Mouse (Mus musculus) stomach, embryonic 16.5 days (tissue): Measurements from ENCODE around the gene Tor4a. TPM values are rescaled to one million over a fixed set of nuclear protein-coding genes. Genes with fewer than 3 reads are reported as not detected.

Experiments
- ATAC-seq: fragments of 200-750 bp; cut with Nextera tagmentation; 2 replicates; pipeline ENCODE4 v1.8.0; 2017; ENCODE audit warnings: moderate number of reproducible peaks, moderate TSS enrichment; ENCODE audit not compliant: insufficient read depth, low FRiP score
- H3K27ac ChIP-seq: fragments of 300-500 bp; sonication (generic); 2 replicates; pipeline ENCODE4 v1.5.1; 2014; ENCODE audit warnings: low read length
- H3K27me3 ChIP-seq: fragments of 300-500 bp; sonication (generic); 2 replicates; pipeline ENCODE4 v1.6.1; 2014; ENCODE audit warnings: low read length, control low read depth, mixed read lengths; ENCODE audit not compliant: control insufficient read depth, insufficient read depth
- H3K36me3 ChIP-seq: fragments of 300-500 bp; sonication (generic); 2 replicates; pipeline ENCODE4 v1.6.1; 2014; ENCODE audit warnings: low read length; ENCODE audit not compliant: control insufficient read depth, insufficient read depth
- H3K4me1 ChIP-seq: fragments of 300-500 bp; sonication (generic); 2 replicates; pipeline ENCODE4 v1.6.1; 2014; ENCODE audit warnings: low read length, control low read depth, mixed read lengths; ENCODE audit not compliant: control insufficient read depth, insufficient read depth
- H3K4me2 ChIP-seq: fragments of 300-500 bp; sonication (generic); 2 replicates; pipeline ENCODE4 v1.6.1; 2014; ENCODE audit warnings: low read depth, low read length, mixed read lengths
- H3K4me3 ChIP-seq: fragments of 300-500 bp; sonication (generic); replicated peaks from 2 replicates; pipeline ENCODE4 v1.5.1; 2014; ENCODE audit warnings: mild to moderate bottlenecking, low read length
- H3K9ac ChIP-seq: fragments of 300-500 bp; sonication (generic); 2 replicates; pipeline ENCODE4 v1.6.1; 2014; ENCODE audit warnings: low read length
- H3K9me3 ChIP-seq: fragments of 300-500 bp; sonication (generic); replicated peaks from 2 replicates; pipeline ENCODE4 v1.6.1; 2016; ENCODE audit warnings: low read length, control low read depth; ENCODE audit not compliant: control insufficient read depth
- WGBS: fragments of 180-500 bp; shearing (Covaris S2); extraction: QIAGEN DNeasy Blood & Tissue Kit; methylation state at CpG from one replicate; pipeline ENCODE4 v1.1.7; 2014; 5-methylcytosine and 5-hydroxymethylcytosine counted together
- polyA plus RNA-seq: library from polyadenylated mRNA; unstranded; fragments of >200 nt; fragmentation: Nextera tagmentation; extraction: Ambion mirVana; gene quantifications from 2 replicates; pipeline ENCODE4 v1.2.1, GENCODE M21; 2015

Tor4a gene
- polyA plus RNA-seq = 16.8 and 19.2 TPM in 2 replicates

DNA sequence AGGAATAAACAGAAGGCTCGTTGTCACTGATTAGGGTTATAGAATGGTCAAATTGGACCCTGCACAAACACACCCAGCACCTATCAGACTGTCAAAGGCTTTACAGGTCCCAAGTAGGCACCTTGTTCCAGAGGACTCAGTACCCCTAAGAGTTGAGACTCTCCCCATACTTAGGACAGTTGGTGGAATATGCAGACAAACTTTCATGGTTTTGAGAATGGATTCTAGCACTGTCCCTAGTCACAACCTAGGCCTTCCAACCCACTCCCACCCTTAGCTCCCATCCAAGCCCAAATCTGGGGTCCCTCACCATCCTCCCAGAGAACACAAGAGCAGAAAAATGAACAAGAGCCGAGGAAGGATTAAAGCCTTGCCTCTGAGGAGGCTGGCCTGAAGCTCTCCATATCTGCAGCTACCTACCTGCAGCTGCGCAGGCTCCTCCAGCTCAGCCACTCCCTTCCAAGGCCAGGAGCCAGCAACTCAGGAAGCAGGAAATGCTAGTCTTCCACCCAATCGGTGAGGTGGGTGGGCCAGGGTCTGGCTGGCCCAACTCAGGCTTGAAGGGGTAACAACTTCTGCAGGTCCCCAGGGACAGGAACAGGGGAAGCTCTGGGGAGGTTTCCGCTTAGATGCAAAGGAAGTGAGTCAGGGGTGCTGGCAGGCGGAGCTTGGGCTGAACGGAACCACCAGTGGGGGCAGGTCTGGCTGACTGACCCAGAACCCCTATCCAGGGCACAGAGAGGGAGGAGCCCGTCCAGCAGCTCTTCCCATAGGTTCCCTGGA is at the start of gene Tor4a:
TSS of gene Tor4a (minus strand) at position 715 of the 783 bp plus-strand sequence.
- H3K4me1 ChIP-seq = peaks cover 35% of the 10 kb centered on the region
- H3K36me3 ChIP-seq = peaks cover 13% of the 10 kb centered on the region; the same call in 1 of the 2 replicates
- no peaks in the 10 kb centered on the region for H3K9me3 ChIP-seq
- peak within 1 kb of the TSS; percentile 68 for H3K4me2 ChIP-seq
- WGBS = 7% methylated on average over 8 of the region's 8 CpGs
- H3K27ac ChIP-seq = peak within 1 kb of the TSS; percentile 97
- peak within 1 kb of the TSS; percentile 75 for H3K9ac ChIP-seq
- no peaks in the 10 kb centered on the region; the same call in 1 of the 2 replicates for H3K27me3 ChIP-seq
- ATAC-seq = peak; percentile 88
- H3K4me3 ChIP-seq = peak within 1 kb of the TSS; percentile 49

DNA sequence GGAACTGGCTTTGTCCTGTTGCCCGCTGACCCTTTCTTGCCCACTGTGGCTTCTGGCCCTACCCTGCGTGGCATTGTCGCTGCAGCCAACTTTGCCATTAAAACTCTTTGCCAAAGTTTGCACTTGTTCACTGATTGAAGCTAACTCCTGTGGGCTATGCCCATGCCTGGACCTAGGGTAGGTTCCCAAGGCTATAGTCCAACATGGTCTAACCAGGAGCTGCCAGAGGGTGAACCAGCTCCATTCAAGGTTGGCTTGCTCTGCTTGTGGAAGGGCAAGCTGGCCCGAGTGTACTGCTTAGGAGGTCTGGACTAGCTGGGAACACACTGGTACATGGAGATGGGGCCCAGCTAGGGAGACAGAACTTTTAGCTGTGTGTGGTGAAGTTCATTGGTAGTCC is 47.5 kb upstream of the Tor4a start:
- peaks cover 30% of the 10 kb centered on the region for H3K4me1 ChIP-seq
- H3K36me3 ChIP-seq = peaks cover 11% of the 10 kb centered on the region; the same call in 1 of the 2 replicates
- H3K4me2 ChIP-seq = no peak overlapping the region
- no peak for ATAC-seq
- H3K9me3 ChIP-seq = no peaks in the 10 kb centered on the region
- H3K4me3 ChIP-seq = no peak overlapping the region
- peaks cover 15% of the 10 kb centered on the region for H3K27me3 ChIP-seq
- no peak overlapping the region for H3K9ac ChIP-seq
- no peak overlapping the region for H3K27ac ChIP-seq
- WGBS = 84% methylated on average over 4 of the region's 4 CpGs

GRCm38 (mm10) chr2:25243342-25243741 is 46.7 kb upstream of the Tor4a start:
- H3K9me3 ChIP-seq = no peaks in the 10 kb centered on the region
- H3K36me3 ChIP-seq = peaks cover 5% of the 10 kb centered on the region; the same call in 1 of the 2 replicates
- H3K27ac ChIP-seq = no peak overlapping the region
- WGBS = 71% methylated on average over 8 of the region's 8 CpGs
- H3K9ac ChIP-seq = no peak overlapping the region; the same call in 1 of the 2 replicates
- ATAC-seq = no peak
- H3K27me3 ChIP-seq = peaks cover 15% of the 10 kb centered on the region
- H3K4me3 ChIP-seq = no peak overlapping the region
- peaks cover 33% of the 10 kb centered on the region for H3K4me1 ChIP-seq
- no peak overlapping the region; the same call in 1 of the 2 replicates for H3K4me2 ChIP-seq

DNA sequence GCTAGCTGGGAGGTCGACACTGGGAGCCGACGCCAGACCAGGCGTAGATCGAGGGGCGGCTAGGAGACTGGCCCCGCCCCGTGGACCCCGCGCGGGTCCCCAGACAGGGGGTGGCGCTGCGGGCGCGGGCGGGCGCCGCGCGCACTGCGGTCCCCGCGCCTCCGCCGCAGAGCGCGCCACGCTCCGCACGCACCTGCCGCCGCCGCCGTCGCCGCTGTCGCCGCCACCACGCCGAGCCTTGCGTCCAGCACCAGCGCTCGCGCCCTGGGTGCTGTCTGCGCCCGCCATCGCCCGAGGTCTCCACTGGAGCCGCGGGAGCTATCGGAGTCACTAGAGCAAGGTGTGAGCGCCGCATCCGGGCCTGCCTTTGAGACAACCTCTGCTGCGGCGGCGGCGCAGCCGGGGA is 45.4 kb upstream of the Tor4a start, which contains the start of the genes Rnf208 and Cysrt1:
TSS of gene Rnf208 (plus strand) at position 155 of the 406 bp plus-strand sequence.
TSS of gene Cysrt1 (minus strand) at position 352 of the 406 bp plus-strand sequence.
- peak within 1 kb of the TSS; percentile 96 for H3K4me2 ChIP-seq
- WGBS = under 1% methylated on average over 42 of the region's 59 CpGs
- peaks cover 15% of the 10 kb centered on the region for H3K27me3 ChIP-seq
- H3K9me3 ChIP-seq = no peaks in the 10 kb centered on the region
- H3K36me3 ChIP-seq = 0 out of 2 replicates have a peak, but pooled peaks cover 5% of the 10 kb centered on the region
- H3K4me1 ChIP-seq = peaks cover 33% of the 10 kb centered on the region
- peak within 1 kb of the TSS; percentile 57 for H3K4me3 ChIP-seq
- H3K27ac ChIP-seq = peak within 1 kb of the TSS; percentile 70
- ATAC-seq = no peak
- peak within 1 kb of the TSS; percentile 80 for H3K9ac ChIP-seq

- H3K27ac ChIP-seq = peak overlapping the region; percentile 70
These were observed 44.7 kb upstream of the Tor4a start for GRCm38 (mm10) chr2:25241438-25241775.

GRCm38 (mm10) chr2:25240723-25241437 is 44.2 kb upstream of the Tor4a start:
- peak overlapping the region; percentile 70 for H3K9ac ChIP-seq
- peak overlapping the region; percentile 50 for H3K27ac ChIP-seq
- no peaks in the 10 kb centered on the region for H3K9me3 ChIP-seq
- WGBS = 1% methylated on average over 29 of the region's 29 CpGs
- peak overlapping the region; percentile 96 for H3K4me2 ChIP-seq
- H3K36me3 ChIP-seq = 0 out of 2 replicates have a peak, but pooled peaks cover 4% of the 10 kb centered on the region
- H3K27me3 ChIP-seq = peaks cover 15% of the 10 kb centered on the region
- H3K4me3 ChIP-seq = peak overlapping the region; percentile 57
- ATAC-seq = peak; percentile 87
- peaks cover 29% of the 10 kb centered on the region for H3K4me1 ChIP-seq

More at GRCm38 (mm10) chr2:25241438-25241775, 44.7 kb upstream of the Tor4a start:
- WGBS = 11% methylated on average over 6 of the region's 6 CpGs
- Histone ChIP-seq H3K4me3 (peak overlapping the region; percentile 57), H3K4me2 (peak overlapping the region; percentile 96), H3K9ac (peak overlapping the region; percentile 80), H3K36me3 (0 out of 2 replicates have a peak, but pooled peaks cover 5% of the 10 kb centered on the region), H3K27me3 (peaks cover 15% of the 10 kb centered on the region), H3K4me1 (peaks cover 33% of the 10 kb centered on the region), H3K9me3 (no peaks in the 10 kb centered on the region)
- ATAC-seq = peak; percentile 41

GRCm38 (mm10) chr2:25240310-25240709 is 43.6 kb upstream of the Tor4a start:
- H3K27me3 ChIP-seq = peaks cover 15% of the 10 kb centered on the region
- peak overlapping the region; percentile 70 for H3K9ac ChIP-seq
- 46% methylated on average over 8 of the region's 8 CpGs for whole genome bisulfite sequencing
- H3K9me3 ChIP-seq = no peaks in the 10 kb centered on the region
- peak overlapping the region; percentile 57 for H3K4me3 ChIP-seq
- H3K4me2 ChIP-seq = peak overlapping the region; percentile 96
- 0 out of 2 replicates have a peak, but pooled peaks cover under 1% of the 10 kb centered on the region for H3K36me3 ChIP-seq
- peak overlapping the region; percentile 50 for H3K27ac ChIP-seq
- H3K4me1 ChIP-seq = peaks cover 27% of the 10 kb centered on the region
- ATAC-seq = no peak

- peak overlapping the region; percentile 82; the same call in 1 of the 2 replicates for H3K27ac ChIP-seq
- H3K9me3 ChIP-seq = no peaks in the 10 kb centered on the region
- peak overlapping the region; percentile 12; the same call in 1 of the 2 replicates for H3K9ac ChIP-seq
- peak overlapping the region; percentile 12 for H3K4me3 ChIP-seq
- H3K4me1 ChIP-seq = peaks cover 27% of the 10 kb centered on the region
- no peak overlapping the region for H3K4me2 ChIP-seq
- no peaks in the 10 kb centered on the region for H3K36me3 ChIP-seq
- ATAC-seq = no peak
- WGBS = 78% methylated on average over 3 of the region's 3 CpGs
- peaks cover 15% of the 10 kb centered on the region for H3K27me3 ChIP-seq
These were observed 43.1 kb upstream of the Tor4a start for GRCm38 (mm10) chr2:25239766-25240165.
